Mouse (Mus musculus) liver, postnatal 0 days (tissue): ENCODE measurements around the gene Myo1e. TPM values are rescaled to one million over a fixed set of nuclear protein-coding genes. Genes with fewer than 3 reads are reported as not detected.

Experiments used
- ATAC-seq: fragments of 200-750 bp; cut with Nextera tagmentation; 2 replicates; pipeline ENCODE4 v1.8.0; 2017; ENCODE audit warnings: mild to moderate bottlenecking, moderate library complexity
- DNase-seq: peaks from one replicate; pipeline ENCODE4 v3.0.0-alpha.2; 2016
- H3K27ac ChIP-seq: fragments of 300-500 bp; sonication (generic); 2 replicates; pipeline ENCODE4 v1.5.1; 2014; ENCODE audit warnings: antibody characterized with exemption, moderate library complexity, mild to moderate bottlenecking, low read depth
- H3K27me3 ChIP-seq: fragments of 300-500 bp; sonication (generic); 2 replicates; pipeline ENCODE4 v1.6.1; 2014; ENCODE audit warnings: low read length, control low read depth, mixed read lengths; ENCODE audit not compliant: insufficient read depth
- H3K36me3 ChIP-seq: fragments of 300-500 bp; sonication (generic); replicated peaks from 2 replicates; pipeline ENCODE4 v1.6.1; 2014; ENCODE audit warnings: mild to moderate bottlenecking, control low read depth, low read length, moderate library complexity, mixed read lengths; ENCODE audit not compliant: insufficient read depth
- H3K4me1 ChIP-seq: fragments of 300-500 bp; sonication (generic); 2 replicates; pipeline ENCODE4 v1.6.1; 2014; ENCODE audit warnings: antibody characterized with exemption, mild to moderate bottlenecking, control low read depth; ENCODE audit not compliant: insufficient read depth
- H3K4me2 ChIP-seq: fragments of 300-500 bp; sonication (generic); 2 replicates; pipeline ENCODE4 v1.6.1; 2014; ENCODE audit warnings: low read depth, mild to moderate bottlenecking, low read length, moderate library complexity, mixed read lengths
- H3K4me3 ChIP-seq: fragments of 300-500 bp; sonication (generic); 2 replicates; pipeline ENCODE4 v1.5.1; 2014; ENCODE audit warnings: low read depth, low read length
- H3K9ac ChIP-seq: fragments of 300-500 bp; sonication (generic); replicated peaks from 2 replicates; pipeline ENCODE4 v1.6.1; 2014; ENCODE audit warnings: mild to moderate bottlenecking, moderate library complexity
- H3K9me3 ChIP-seq: fragments of 300-500 bp; sonication (generic); 2 replicates; pipeline ENCODE4 v1.6.1; 2016; ENCODE audit warnings: mild to moderate bottlenecking, control low read depth, low read length, mixed read lengths
- CTCF ChIP-seq: sonication (generic); IDR thresholded peaks from 2 replicates; pipeline ENCODE4 v1.5.1; 2016; ENCODE audit warnings: antibody characterized with exemption, low read depth
- EP300 ChIP-seq: IDR thresholded peaks from 2 replicates; pipeline ENCODE4 v1.6.1; 2016; ENCODE audit warnings: antibody characterized with exemption, low read depth, mild to moderate bottlenecking
- WGBS: fragments of 180-500 bp; shearing (Covaris S2); extraction: QIAGEN DNeasy Blood & Tissue Kit; methylation state at CpG from one replicate; pipeline ENCODE4 v1.1.7; 2014; ENCODE audit not compliant: insufficient replicate concordance; 5-methylcytosine and 5-hydroxymethylcytosine counted together
- polyA plus RNA-seq: library from polyadenylated mRNA; unstranded; fragments of >200 nt; fragmentation: Nextera tagmentation; extraction: Ambion mirVana; gene quantifications from 2 replicates; pipeline ENCODE4 v1.2.1, GENCODE M21; 2015

Gene Myo1e
- 5.4 and 7.4 TPM in 2 replicates for polyA plus RNA-seq

GRCm38 (mm10) chr9:70207151-70207831 lies at the start of gene Myo1e:
Gene Myo1e (plus strand): TSS chr9:70207350.
- Histone ChIP-seq H3K4me1 (peaks cover 13% of the 10 kb centered on the region; the same call in 1 of the 2 replicates), H3K4me3 (peak within 1 kb of the TSS; percentile 64), H3K4me2 (peak within 1 kb of the TSS; percentile 88), H3K27me3 (peaks cover 14% of the 10 kb centered on the region), H3K27ac (peak within 1 kb of the TSS; percentile 85), H3K36me3 (no peaks in the 10 kb centered on the region), H3K9me3 (no peaks in the 10 kb centered on the region), H3K9ac (peak within 1 kb of the TSS; percentile 69)
- DNase-seq (peak; percentile 76), ATAC-seq (peak; percentile 92)
- TF ChIP-seq CTCF (no peak), EP300 (no peak; the same call in 1 of the 2 replicates)
- under 1% methylated on average over 43 of the region's 43 CpGs for WGBS

GRCm38 (mm10) chr9:70160071-70160470 lies 47.1 kb upstream of the Myo1e start:
- Histone ChIP-seq H3K4me3 (no peak overlapping the region), H3K4me1 (no peaks in the 10 kb centered on the region), H3K27me3 (no peaks in the 10 kb centered on the region), H3K36me3 (no peaks in the 10 kb centered on the region), H3K4me2 (no peak overlapping the region), H3K9me3 (no peaks in the 10 kb centered on the region), H3K27ac (no peak overlapping the region), H3K9ac (no peak overlapping the region)
- DNase-seq (no peak), ATAC-seq (no peak)
- WGBS = 76% methylated on average over 10 of the region's 10 CpGs
- no peak for TF ChIP-seq EP300
- no peak for TF ChIP-seq CTCF

- Histone ChIP-seq H3K4me3 (no peak overlapping the region), H3K27me3 (no peaks in the 10 kb centered on the region), H3K4me2 (no peak overlapping the region), H3K9ac (no peak overlapping the region), H3K9me3 (no peaks in the 10 kb centered on the region), H3K4me1 (no peaks in the 10 kb centered on the region), H3K36me3 (no peaks in the 10 kb centered on the region), H3K27ac (no peak overlapping the region)
- 82% methylated on average over 7 of the region's 7 CpGs for WGBS
- peak; percentile 22 for DNase-seq
- no peak for ATAC-seq
- TF ChIP-seq EP300 (no peak), CTCF (peak; percentile 61)
These were observed 38.2 kb upstream of the Myo1e start for GRCm38 (mm10) chr9:70168973-70169372.

GRCm38 (mm10) chr9:70174291-70174848 lies 32.8 kb upstream of the Myo1e start:
- no peaks in the 10 kb centered on the region for H3K4me1 ChIP-seq
- ATAC-seq (no peak), DNase-seq (no peak)
- H3K9ac ChIP-seq = no peak overlapping the region
- H3K27ac ChIP-seq = no peak overlapping the region
- H3K9me3 ChIP-seq = no peaks in the 10 kb centered on the region
- no peak overlapping the region for H3K4me3 ChIP-seq
- H3K36me3 ChIP-seq = no peaks in the 10 kb centered on the region
- WGBS = 66% methylated on average over 4 of the region's 4 CpGs
- no peak overlapping the region for H3K4me2 ChIP-seq
- H3K27me3 ChIP-seq = no peaks in the 10 kb centered on the region
- TF ChIP-seq CTCF (no peak), EP300 (no peak)

- no peak for ATAC-seq
- 58% methylated on average over 6 of the region's 6 CpGs for WGBS
- Histone ChIP-seq H3K27ac (no peak overlapping the region), H3K4me1 (no peaks in the 10 kb centered on the region), H3K9ac (no peak overlapping the region), H3K4me2 (no peak overlapping the region), H3K27me3 (no peaks in the 10 kb centered on the region), H3K36me3 (no peaks in the 10 kb centered on the region), H3K4me3 (no peak overlapping the region), H3K9me3 (no peaks in the 10 kb centered on the region)
- no peak for DNase-seq
- TF ChIP-seq EP300 = no peak
- no peak for TF ChIP-seq CTCF
These were observed 32.3 kb upstream of the Myo1e start for GRCm38 (mm10) chr9:70174896-70175295.

GRCm38 (mm10) chr9:70176291-70176690 lies 30.9 kb upstream of the Myo1e start:
- H3K9me3 ChIP-seq = no peaks in the 10 kb centered on the region
- WGBS = 67% methylated on average over 3 of the region's 3 CpGs
- no peak overlapping the region for H3K4me3 ChIP-seq
- H3K36me3 ChIP-seq = no peaks in the 10 kb centered on the region
- TF ChIP-seq EP300 (no peak), CTCF (no peak)
- H3K27me3 ChIP-seq = no peaks in the 10 kb centered on the region
- ATAC-seq (no peak), DNase-seq (no peak)
- no peak overlapping the region for H3K27ac ChIP-seq
- H3K4me1 ChIP-seq = no peaks in the 10 kb centered on the region
- H3K9ac ChIP-seq = no peak overlapping the region
- H3K4me2 ChIP-seq = no peak overlapping the region
